Mouse (Mus musculus) midbrain, embryonic 12.5 days (tissue): ENCODE measurements around the gene Slc15a2. TPM values are rescaled to one million over a fixed set of nuclear protein-coding genes. Genes with fewer than 3 reads are reported as not detected.

Experiments used
- ATAC-seq: fragments of 200-750 bp; cut with Nextera tagmentation; 2 replicates; pipeline ENCODE4 v1.8.0; 2017; ENCODE audit warnings: low read depth, moderate TSS enrichment, moderate library complexity; ENCODE audit not compliant: low FRiP score
- H3K27ac ChIP-seq: fragments of 300-500 bp; sonication (generic); replicated peaks from 2 replicates; pipeline ENCODE4 v1.5.1; 2016; ENCODE audit warnings: mild to moderate bottlenecking
- H3K27me3 ChIP-seq: fragments of 300-500 bp; sonication (generic); 2 replicates; pipeline ENCODE4 v1.6.1; 2016; ENCODE audit warnings: mild to moderate bottlenecking
- H3K36me3 ChIP-seq: fragments of 300-500 bp; sonication (generic); 2 replicates; pipeline ENCODE4 v1.6.1; 2016
- H3K4me1 ChIP-seq: fragments of 300-500 bp; sonication (generic); 2 replicates; pipeline ENCODE4 v1.6.1; 2016
- H3K4me2 ChIP-seq: fragments of 300-500 bp; sonication (generic); replicated peaks from 2 replicates; pipeline ENCODE4 v1.6.1; 2016; ENCODE audit warnings: mild to moderate bottlenecking, moderate library complexity
- H3K4me3 ChIP-seq: fragments of 300-500 bp; sonication (generic); 2 replicates; pipeline ENCODE4 v1.5.1; 2016; ENCODE audit warnings: mild to moderate bottlenecking
- H3K9ac ChIP-seq: fragments of 300-500 bp; sonication (generic); replicated peaks from 2 replicates; pipeline ENCODE4 v1.6.1; 2016; ENCODE audit warnings: mild to moderate bottlenecking, moderate library complexity
- H3K9me3 ChIP-seq: fragments of 300-500 bp; sonication (generic); 2 replicates; pipeline ENCODE4 v1.6.1; 2016; ENCODE audit warnings: mild to moderate bottlenecking
- WGBS: fragments of 180-500 bp; shearing (Covaris S2); methylation state at CpG from one replicate; pipeline ENCODE4 v1.1.7; 2016; 5-methylcytosine and 5-hydroxymethylcytosine counted together
- polyA plus RNA-seq: library from polyadenylated mRNA; unstranded; fragments of >200 nt; fragmentation: Nextera tagmentation; extraction: Ambion mirVana; gene quantifications from 2 replicates; pipeline ENCODE4 v1.2.1, GENCODE M21; 2016

The Slc15a2 gene
- polyA plus RNA-seq, 1 experiment from 2014 or later, result 2.9 TPM

GRCm38 (mm10) chr16:36798334-36798733, 13.6 kb upstream of the Slc15a2 start:
- H3K27me3 ChIP-seq, result no peaks in the 10 kb centered on the region
- H3K4me2 ChIP-seq, result no peak overlapping the region
- H3K4me1 ChIP-seq, result no peaks in the 10 kb centered on the region
- no peaks in the 10 kb centered on the region for H3K36me3 ChIP-seq
- H3K9me3 ChIP-seq, result no peaks in the 10 kb centered on the region; the same call in 1 of the 2 replicates
- no peak overlapping the region for H3K4me3 ChIP-seq
- 75% methylated on average over 2 of the region's 2 CpGs for WGBS
- H3K9ac ChIP-seq, result no peak overlapping the region
- ATAC-seq, result no peak
- H3K27ac ChIP-seq, result no peak overlapping the region

- Histone ChIP-seq H3K27ac (no peak overlapping the region), H3K4me2 (no peak overlapping the region), H3K9ac (no peak overlapping the region), H3K4me3 (no peak overlapping the region), H3K9me3 (peaks cover 3% of the 10 kb centered on the region; the same call in 1 of the 2 replicates), H3K4me1 (no peaks in the 10 kb centered on the region), H3K36me3 (no peaks in the 10 kb centered on the region), H3K27me3 (no peaks in the 10 kb centered on the region)
- WGBS, result 91% methylated on average over 2 of the region's 2 CpGs
- ATAC-seq, result no peak
Measured at GRCm38 (mm10) chr16:36794976-36795375, 10.2 kb upstream of the Slc15a2 start.

- no peak for ATAC-seq
- WGBS, result 93% methylated on average over 4 of the region's 4 CpGs
- H3K9ac ChIP-seq, result no peak overlapping the region
Measured at GRCm38 (mm10) chr16:36790166-36790565, 5.4 kb upstream of the Slc15a2 start.

GRCm38 (mm10) chr16:36786466-36786865, 1.7 kb upstream of the Slc15a2 start:
- Histone ChIP-seq H3K4me2 (no peak overlapping the region), H3K4me1 (no peaks in the 10 kb centered on the region), H3K27me3 (no peaks in the 10 kb centered on the region), H3K4me3 (no peak overlapping the region), H3K9me3 (peaks cover 3% of the 10 kb centered on the region; the same call in 1 of the 2 replicates), H3K27ac (no peak overlapping the region), H3K9ac (no peak overlapping the region), H3K36me3 (no peaks in the 10 kb centered on the region)
- no peak for ATAC-seq
- WGBS, result 90% methylated on average over 7 of the region's 7 CpGs

More at GRCm38 (mm10) chr16:36790166-36790565, 5.4 kb upstream of the Slc15a2 start:
- Histone ChIP-seq H3K36me3 (no peaks in the 10 kb centered on the region), H3K27ac (no peak overlapping the region), H3K4me2 (no peak overlapping the region), H3K27me3 (no peaks in the 10 kb centered on the region), H3K9me3 (peaks cover 3% of the 10 kb centered on the region; the same call in 1 of the 2 replicates), H3K4me3 (no peak overlapping the region), H3K4me1 (no peaks in the 10 kb centered on the region)

GRCm38 (mm10) chr16:36784146-36784545, 616 bp downstream of the Slc15a2 start:
- no peak for ATAC-seq
- Histone ChIP-seq H3K9me3 (no peaks in the 10 kb centered on the region), H3K9ac (no peak overlapping the region), H3K36me3 (no peaks in the 10 kb centered on the region), H3K27ac (no peak overlapping the region), H3K4me1 (no peaks in the 10 kb centered on the region), H3K27me3 (no peaks in the 10 kb centered on the region), H3K4me3 (no peak overlapping the region), H3K4me2 (no peak overlapping the region)
- 94% methylated on average over 2 of the region's 2 CpGs for WGBS

- ATAC-seq, result no peak
- H3K27me3 ChIP-seq, result no peaks in the 10 kb centered on the region
Measured at GRCm38 (mm10) chr16:36775658-36776057, 9.1 kb downstream of the Slc15a2 start.

GRCm38 (mm10) chr16:36772996-36773395, 11.8 kb downstream of the Slc15a2 start:
- Histone ChIP-seq H3K27me3 (no peaks in the 10 kb centered on the region), H3K36me3 (no peaks in the 10 kb centered on the region), H3K4me2 (no peak overlapping the region), H3K27ac (no peak overlapping the region), H3K9ac (no peak overlapping the region), H3K9me3 (no peaks in the 10 kb centered on the region), H3K4me1 (no peaks in the 10 kb centered on the region), H3K4me3 (no peak overlapping the region)
- ATAC-seq, result no peak
- 94% methylated on average over 5 of the region's 5 CpGs for WGBS

More at GRCm38 (mm10) chr16:36775658-36776057, 9.1 kb downstream of the Slc15a2 start:
- no peaks in the 10 kb centered on the region for H3K4me1 ChIP-seq
- no peak overlapping the region for H3K4me3 ChIP-seq
- H3K27ac ChIP-seq, result no peak overlapping the region
- no peaks in the 10 kb centered on the region for H3K36me3 ChIP-seq
- no peak overlapping the region for H3K4me2 ChIP-seq
- 81% methylated on average over 6 of the region's 6 CpGs for WGBS
- no peaks in the 10 kb centered on the region for H3K9me3 ChIP-seq
- no peak overlapping the region for H3K9ac ChIP-seq

- H3K9me3 ChIP-seq, result no peaks in the 10 kb centered on the region
- 92% methylated on average over 3 of the region's 3 CpGs for WGBS
Measured at GRCm38 (mm10) chr16:36771703-36772102, 13.1 kb downstream of the Slc15a2 start.

GRCm38 (mm10) chr16:36771244-36771643, 13.5 kb downstream of the Slc15a2 start:
- Histone ChIP-seq H3K4me2 (no peak overlapping the region), H3K27ac (no peak overlapping the region), H3K4me3 (no peak overlapping the region), H3K27me3 (no peaks in the 10 kb centered on the region), H3K9ac (no peak overlapping the region), H3K36me3 (no peaks in the 10 kb centered on the region), H3K4me1 (no peaks in the 10 kb centered on the region), H3K9me3 (no peaks in the 10 kb centered on the region)
- no peak for ATAC-seq
- 58% methylated on average over 2 of the region's 2 CpGs for WGBS

More at GRCm38 (mm10) chr16:36771703-36772102, 13.1 kb downstream of the Slc15a2 start:
- H3K27ac ChIP-seq, result no peak overlapping the region
- H3K36me3 ChIP-seq, result no peaks in the 10 kb centered on the region
- H3K4me1 ChIP-seq, result no peaks in the 10 kb centered on the region
- no peaks in the 10 kb centered on the region for H3K27me3 ChIP-seq
- no peak overlapping the region for H3K9ac ChIP-seq
- ATAC-seq, result no peak
- H3K4me3 ChIP-seq, result no peak overlapping the region
- H3K4me2 ChIP-seq, result no peak overlapping the region

GRCm38 (mm10) chr16:36770830-36771229, 13.9 kb downstream of the Slc15a2 start:
- 44% methylated on average over 4 of the region's 4 CpGs for WGBS
- no peak overlapping the region for H3K4me3 ChIP-seq

GRCm38 (mm10) chr16:36770191-36770771, 14.5 kb downstream of the Slc15a2 start:
- WGBS, result 78% methylated on average over 8 of the region's 13 CpGs
- no peaks in the 10 kb centered on the region for H3K9me3 ChIP-seq
- H3K4me1 ChIP-seq, result no peaks in the 10 kb centered on the region
- no peaks in the 10 kb centered on the region for H3K36me3 ChIP-seq
- no peak overlapping the region for H3K4me2 ChIP-seq
- H3K4me3 ChIP-seq, result no peak overlapping the region
- H3K27ac ChIP-seq, result no peak overlapping the region
- H3K27me3 ChIP-seq, result no peaks in the 10 kb centered on the region
- ATAC-seq, result no peak
- no peak overlapping the region for H3K9ac ChIP-seq

More at GRCm38 (mm10) chr16:36770830-36771229, 13.9 kb downstream of the Slc15a2 start:
- no peak overlapping the region for H3K27ac ChIP-seq
- no peak overlapping the region for H3K9ac ChIP-seq
- H3K27me3 ChIP-seq, result no peaks in the 10 kb centered on the region
- no peak for ATAC-seq
- H3K4me2 ChIP-seq, result no peak overlapping the region
- H3K36me3 ChIP-seq, result no peaks in the 10 kb centered on the region
- H3K9me3 ChIP-seq, result no peaks in the 10 kb centered on the region
- H3K4me1 ChIP-seq, result no peaks in the 10 kb centered on the region

GRCm38 (mm10) chr16:36751979-36752378, 32.8 kb downstream of the Slc15a2 start:
- no peak overlapping the region for H3K4me2 ChIP-seq
- H3K9me3 ChIP-seq, result no peaks in the 10 kb centered on the region
- ATAC-seq, result no peak
- no peak overlapping the region for H3K27ac ChIP-seq
- WGBS, result 97% methylated on average over 3 of the region's 3 CpGs
- H3K4me3 ChIP-seq, result no peak overlapping the region
- no peaks in the 10 kb centered on the region for H3K27me3 ChIP-seq
- H3K9ac ChIP-seq, result no peak overlapping the region
- H3K36me3 ChIP-seq, result no peaks in the 10 kb centered on the region
- no peaks in the 10 kb centered on the region for H3K4me1 ChIP-seq

GRCm38 (mm10) chr16:36747767-36748166, 37.0 kb downstream of the Slc15a2 start:
- H3K4me3 ChIP-seq, result no peak overlapping the region

More at GRCm38 (mm10) chr16:36747767-36748166, 37.0 kb downstream of the Slc15a2 start:
- no peak for ATAC-seq
- Histone ChIP-seq H3K4me2 (no peak overlapping the region), H3K27me3 (no peaks in the 10 kb centered on the region), H3K9ac (no peak overlapping the region), H3K4me1 (no peaks in the 10 kb centered on the region), H3K36me3 (no peaks in the 10 kb centered on the region), H3K9me3 (no peaks in the 10 kb centered on the region), H3K27ac (no peak overlapping the region)
- WGBS, result 74% methylated on average over 2 of the region's 2 CpGs
